Mouse (Mus musculus): Measurements from ENCODE around the gene Gm21958. TPM values are rescaled to one million over a fixed set of nuclear protein-coding genes. Genes with fewer than 3 reads are reported as not detected.

Gm21958 gene
- polyA plus RNA-seq (2015; fragmentation: Nextera tagmentation; extraction: Ambion mirVana): not detected in 2 replicates

DNA sequence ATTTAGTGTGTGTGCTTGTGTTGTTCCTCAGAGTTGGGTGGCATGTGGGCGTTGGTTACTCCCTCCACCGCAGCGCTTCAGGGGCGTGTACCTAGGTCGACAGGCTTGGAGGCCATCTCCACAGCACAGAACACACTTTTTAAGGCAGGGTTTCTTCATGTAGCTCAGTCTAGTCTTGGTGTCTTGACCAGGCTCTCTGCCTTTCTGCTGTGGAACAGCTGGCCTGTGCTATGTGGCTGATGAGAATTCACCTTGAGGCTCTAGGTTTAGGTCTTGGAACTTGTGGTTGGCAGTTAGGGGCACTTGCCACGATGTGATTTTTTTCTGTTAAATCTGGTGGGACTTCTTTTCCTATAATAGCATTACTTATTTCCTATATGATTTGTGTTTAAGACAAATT is at the start of gene Gm21958:
Gene Gm21958 (minus strand): TSS at position 101 of the 400 bp plus-strand sequence.

DNA sequence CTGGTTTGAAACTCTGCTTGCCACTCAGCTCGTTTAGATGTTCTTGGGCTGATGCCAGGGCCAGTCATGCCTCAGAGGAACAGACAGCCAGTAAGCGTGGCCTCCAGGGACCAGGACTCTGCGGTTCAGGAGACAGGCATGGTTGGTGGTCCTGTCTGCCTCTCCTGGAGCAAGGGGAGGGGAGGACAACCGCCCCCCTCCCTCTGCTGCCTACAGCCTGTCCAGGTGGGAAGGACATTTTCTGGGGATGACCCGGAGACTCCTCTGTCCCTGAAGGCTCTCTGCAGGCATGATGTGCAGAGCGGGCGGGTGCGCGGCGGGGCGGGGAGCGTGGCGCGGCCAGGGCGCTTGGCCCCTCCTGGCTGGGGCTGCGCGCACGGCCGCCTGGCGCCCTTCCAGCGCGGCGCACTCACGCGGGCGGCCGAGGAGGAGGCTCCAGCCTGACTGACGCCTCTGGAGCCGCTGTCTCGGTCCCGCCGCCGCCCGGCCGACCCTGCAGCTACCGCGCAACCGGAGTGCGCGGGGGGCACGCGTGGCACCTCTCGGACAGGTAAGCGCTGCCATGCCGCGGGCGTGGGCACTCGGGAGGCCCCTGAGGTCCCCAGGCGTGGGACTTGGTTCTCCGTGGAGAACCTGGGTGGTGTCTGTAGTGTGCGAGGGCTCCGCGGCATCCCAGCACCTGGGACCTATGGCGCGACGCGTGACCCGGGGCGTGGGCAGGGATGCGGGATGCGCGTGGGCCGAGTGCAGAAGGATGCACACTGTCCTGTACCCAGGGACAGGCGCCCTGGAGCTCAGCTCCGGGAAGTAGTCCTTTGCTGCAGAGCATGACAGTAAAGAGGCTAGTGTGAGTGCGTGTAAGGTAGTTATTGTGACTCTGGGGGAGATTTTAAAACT is 41.2 kb upstream of the Gm21958 start, which contains the start of gene Smad9:
Gene Smad9 (plus strand): TSS at position 438 of the 897 bp plus-strand sequence.

DNA sequence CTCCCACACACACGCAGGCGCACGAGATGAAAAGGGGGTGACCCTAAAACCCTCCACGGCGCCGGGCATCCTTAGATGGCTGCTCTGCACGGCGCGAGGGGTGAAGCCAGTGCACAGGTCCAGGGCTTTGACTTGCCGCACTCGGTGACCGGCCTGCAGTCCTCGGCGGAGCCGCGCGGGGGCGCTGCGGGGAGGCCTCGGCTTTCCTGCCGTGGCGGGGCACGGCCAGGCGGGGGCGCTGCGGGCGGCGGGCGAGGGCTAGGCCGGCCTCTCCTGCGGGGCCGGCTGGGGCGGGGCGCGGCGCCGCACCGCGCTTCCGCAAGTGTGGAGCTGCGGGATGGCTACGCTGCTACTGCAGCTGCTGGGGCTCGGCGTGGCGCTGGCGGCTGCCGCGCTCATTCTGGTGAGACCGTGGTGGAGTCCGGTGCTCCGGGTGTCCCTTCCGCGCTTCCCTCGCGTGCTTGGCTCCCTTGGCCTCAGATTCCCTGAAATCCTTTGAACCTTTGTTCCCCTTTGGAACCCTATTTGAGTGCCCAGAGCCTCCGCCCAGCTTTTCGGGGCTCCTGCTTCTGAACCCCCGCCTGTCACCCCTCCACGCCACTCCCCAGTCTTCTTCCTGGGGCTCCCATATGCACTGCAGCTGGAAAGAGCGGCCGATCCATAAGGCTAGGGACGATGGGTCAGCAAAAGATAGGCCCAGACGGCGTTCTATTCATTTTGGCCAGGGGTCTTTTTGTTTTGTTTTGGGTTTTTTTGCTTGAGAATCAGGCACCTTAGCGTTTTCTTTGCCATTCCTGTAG is 21.3 kb upstream of the Gm21958 start, which contains the start of the genes Exosc8 and Alg5:
Gene Exosc8 (minus strand): TSS at position 147 of the 800 bp plus-strand sequence.
Gene Alg5 (plus strand): TSS at position 293 of the 800 bp plus-strand sequence.

DNA sequence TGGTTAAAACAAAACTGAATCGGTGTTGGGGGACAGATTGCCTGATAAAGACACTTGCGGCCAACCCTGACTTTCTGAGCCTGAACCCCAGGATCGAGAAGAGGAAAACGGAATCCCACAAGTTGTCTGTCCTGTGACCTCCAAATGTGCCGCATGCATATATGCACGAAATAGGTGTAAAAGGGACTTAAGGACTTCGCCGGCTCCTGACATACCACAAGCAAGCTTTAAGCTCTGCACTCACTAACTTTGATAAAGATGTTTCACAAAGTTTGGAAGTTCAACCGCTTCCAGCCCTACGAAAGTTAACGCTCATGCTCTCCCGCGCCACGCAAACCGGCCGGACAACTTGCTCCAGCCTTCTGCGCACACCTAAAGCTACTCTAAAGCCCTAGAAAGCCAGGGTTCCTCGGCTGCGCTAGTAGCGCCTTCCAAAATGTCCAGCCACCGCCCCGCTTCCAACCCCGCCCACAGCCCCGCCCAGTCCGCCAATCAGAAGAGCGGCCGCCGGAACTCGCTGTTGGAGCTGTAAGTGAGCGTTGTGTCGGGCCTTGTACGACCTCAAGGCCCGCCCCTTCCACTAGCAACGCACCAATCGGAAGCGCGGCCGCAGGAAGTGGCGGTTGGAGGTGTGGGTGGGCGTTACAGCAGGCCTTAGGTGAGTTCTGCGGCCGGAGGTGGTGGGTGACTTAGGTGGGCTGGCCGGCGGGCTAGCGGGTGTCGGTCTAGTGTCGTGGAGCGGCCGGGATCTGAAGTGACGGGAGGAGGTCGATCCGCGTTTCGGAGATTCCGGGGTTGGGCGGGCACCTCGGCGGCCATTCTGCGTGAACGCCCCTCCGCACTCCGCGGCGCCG is 21.7 kb downstream of the Gm21958 start, which contains the start of gene Supt20:
Gene Supt20 (plus strand): TSS at position 606 of the 854 bp plus-strand sequence.

Other genes starting within 250 kb of the Gm21958 start
- 40.5 and 56.7 TPM in 2 replicates for gene Supt20, start 21.5 kb downstream of the Gm21958 start, polyA plus RNA-seq (2015; fragmentation: Nextera tagmentation; extraction: Ambion mirVana)
- gene Exosc8, start 21.0 kb upstream of the Gm21958 start, polyA plus RNA-seq (2015; fragmentation: Nextera tagmentation; extraction: Ambion mirVana): 78.6 and 81.2 TPM in 2 replicates
- 117 and 123 TPM in 2 replicates for gene Alg5, start 21.2 kb upstream of the Gm21958 start, polyA plus RNA-seq (2015; fragmentation: Nextera tagmentation; extraction: Ambion mirVana)
- gene Smad9, start 41.2 kb upstream of the Gm21958 start, polyA plus RNA-seq (2015; fragmentation: Nextera tagmentation; extraction: Ambion mirVana): 1.4 and 2.3 TPM in 2 replicates
- 33.6 and 44.8 TPM in 2 replicates for gene Rfxap, start 93.4 kb upstream of the Gm21958 start, polyA plus RNA-seq (2015; fragmentation: Nextera tagmentation; extraction: Ambion mirVana)
- gene Sertm1, start 201.5 kb upstream of the Gm21958 start, polyA plus RNA-seq (2015; fragmentation: Nextera tagmentation; extraction: Ambion mirVana): not detected in 2 replicates

All from adrenal gland, postnatal 0 days (tissue).